Mouse (Mus musculus): Measurements from ENCODE around the gene Rapgefl1.

DNA sequence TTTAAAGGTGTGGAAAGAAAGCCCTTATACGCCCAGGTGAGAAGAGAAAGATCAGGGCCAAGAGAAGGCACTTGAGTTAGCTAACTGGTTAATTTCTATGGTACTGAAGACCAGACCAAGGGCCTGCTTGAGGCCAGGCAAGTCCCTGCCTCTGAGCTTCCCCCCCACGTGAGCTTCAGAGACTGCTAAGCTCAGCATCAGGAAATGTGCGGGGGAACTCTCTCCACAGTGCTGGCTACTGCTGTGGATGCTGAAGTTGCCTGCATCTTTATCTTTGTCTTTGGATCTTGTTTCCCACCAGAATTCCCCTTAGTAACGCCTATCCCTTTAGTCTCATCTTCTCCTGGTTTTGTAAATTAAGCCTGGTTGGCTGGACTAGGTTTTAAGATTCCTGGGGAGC is 34.8 kb downstream of the Rapgefl1 start:
- TF ChIP-seq CTCF (IDR thresholded peaks at IDR 0.05; ENCODE audit: insufficient read depth, low read depth, low read length): no peak
- no peak for TF ChIP-seq POLR2A (IDR thresholded peaks at IDR 0.05; ENCODE audit: insufficient read depth, low read depth, low read length)

Data from olfactory bulb, adult 2 months (tissue).